Mouse (Mus musculus): ENCODE measurements at regions not wholly inside any gene's neighbourhood (a gene's known extent, or its start where the extent isn't known, plus 50 kb on each side); places are given as distances from the start of the nearest gene placed in this dataset.
A peak's percentile ranks its signal among the peaks of the same experiment; 100 is the strongest.

DNA sequence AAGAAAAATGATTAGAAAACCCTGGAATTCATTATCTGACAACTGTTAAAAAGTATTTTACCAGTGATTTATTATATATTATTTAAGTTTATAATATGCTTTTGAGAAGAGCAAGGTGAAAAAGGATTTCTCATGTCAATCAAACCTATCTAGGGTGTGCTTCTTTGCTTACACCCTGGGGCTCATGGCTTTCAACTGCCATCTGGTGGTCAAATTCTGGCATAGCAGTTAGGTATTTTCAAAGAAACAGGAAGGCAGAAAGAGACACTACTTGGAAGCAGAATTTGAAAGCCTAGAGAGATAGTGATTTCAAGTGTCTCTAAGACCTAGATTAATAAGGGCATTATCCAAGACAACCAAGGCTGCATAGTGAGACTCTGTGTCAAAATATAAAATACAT lies 167.8 kb upstream of the Amot start:
- ATAC-seq = peak; percentile 38; the same call in 1 of the 2 replicates
- no peaks in the 10 kb centered on the region for H3K27me3 ChIP-seq (replicated peaks; ENCODE audit: control insufficient read depth, insufficient read depth, low read length)
- no peaks in the 10 kb centered on the region for H3K36me3 ChIP-seq (ENCODE audit: control insufficient read depth, insufficient read depth)
- H3K4me2 ChIP-seq (ENCODE audit: low read length) = no peak overlapping the region
- no peaks in the 10 kb centered on the region for H3K9me3 ChIP-seq (ENCODE audit: control insufficient read depth, low read length)
- H3K4me3 ChIP-seq (replicated peaks; ENCODE audit: low read length) = no peak overlapping the region
- H3K4me1 ChIP-seq (replicated peaks; ENCODE audit: control insufficient read depth, insufficient read depth, low read length) = no peaks in the 10 kb centered on the region
- no peak overlapping the region for H3K27ac ChIP-seq (ENCODE audit: low read length)
- no peak overlapping the region for H3K9ac ChIP-seq (replicated peaks; ENCODE audit: low read depth, low read length)

DNA sequence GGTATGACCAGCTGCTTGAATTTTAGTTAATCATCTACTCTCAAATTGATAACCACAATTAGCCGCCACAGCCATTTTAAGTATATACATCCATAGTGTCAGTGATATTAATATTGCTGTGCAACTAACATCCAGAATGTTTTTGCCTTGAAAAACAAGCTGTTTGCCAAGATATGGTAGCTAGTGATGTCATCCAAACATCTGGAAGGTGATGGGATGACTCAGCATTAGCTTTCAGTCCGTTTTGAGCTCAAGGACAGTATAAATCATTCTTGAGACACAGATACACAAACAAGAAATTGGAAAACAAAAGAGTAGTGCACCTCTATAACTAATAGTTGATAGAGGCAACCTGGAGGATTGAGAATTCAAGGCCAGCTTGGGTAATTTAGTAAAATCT lies 146.7 kb upstream of the Amot start:
- no peak for ATAC-seq
- no peak overlapping the region for H3K9ac ChIP-seq (replicated peaks; ENCODE audit: low read depth, low read length)
- no peak overlapping the region for H3K27ac ChIP-seq (ENCODE audit: low read length)
- no peak overlapping the region for H3K4me2 ChIP-seq (ENCODE audit: low read length)
- H3K4me3 ChIP-seq (replicated peaks; ENCODE audit: low read length) = no peak overlapping the region
- no peaks in the 10 kb centered on the region for H3K36me3 ChIP-seq (ENCODE audit: control insufficient read depth, insufficient read depth)
- WGBS = 77% methylated on average over 2 of the region's 2 CpGs
- no peaks in the 10 kb centered on the region for H3K4me1 ChIP-seq (replicated peaks; ENCODE audit: control insufficient read depth, insufficient read depth, low read length)
- H3K27me3 ChIP-seq (replicated peaks; ENCODE audit: control insufficient read depth, insufficient read depth, low read length) = no peaks in the 10 kb centered on the region
- no peaks in the 10 kb centered on the region for H3K9me3 ChIP-seq (ENCODE audit: control insufficient read depth, low read length)

DNA sequence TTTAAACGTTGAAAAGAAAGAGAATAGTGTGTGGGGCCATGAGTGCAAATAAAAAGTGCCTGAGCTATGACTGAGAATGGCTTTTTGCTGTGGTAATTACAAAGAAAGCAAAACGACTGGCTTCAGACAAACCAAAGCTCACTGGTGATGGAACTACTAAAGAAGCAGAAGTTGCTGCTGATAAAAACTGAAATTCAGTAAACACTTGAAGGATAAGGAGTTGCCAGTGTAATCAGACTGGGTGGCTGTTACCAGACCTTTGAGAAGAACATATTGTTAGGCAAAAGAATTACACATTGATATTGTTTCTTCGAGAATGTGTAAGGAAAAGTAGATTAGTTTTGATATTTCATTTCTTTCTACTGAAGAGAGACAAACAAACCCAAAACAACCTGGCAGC lies 114.7 kb upstream of the Amot start:
- no peaks in the 10 kb centered on the region for H3K36me3 ChIP-seq (ENCODE audit: control insufficient read depth, insufficient read depth)
- no peak overlapping the region for H3K4me3 ChIP-seq (replicated peaks; ENCODE audit: low read length)
- H3K4me1 ChIP-seq (replicated peaks; ENCODE audit: control insufficient read depth, insufficient read depth, low read length) = no peaks in the 10 kb centered on the region
- H3K27ac ChIP-seq (ENCODE audit: low read length) = no peak overlapping the region
- no peak for ATAC-seq
- no peaks in the 10 kb centered on the region for H3K9me3 ChIP-seq (ENCODE audit: control insufficient read depth, low read length)
- 63% methylated on average over 3 of the region's 3 CpGs for WGBS
- no peaks in the 10 kb centered on the region for H3K27me3 ChIP-seq (replicated peaks; ENCODE audit: control insufficient read depth, insufficient read depth, low read length)
- H3K9ac ChIP-seq (replicated peaks; ENCODE audit: low read depth, low read length) = no peak overlapping the region
- no peak overlapping the region for H3K4me2 ChIP-seq (ENCODE audit: low read length)

DNA sequence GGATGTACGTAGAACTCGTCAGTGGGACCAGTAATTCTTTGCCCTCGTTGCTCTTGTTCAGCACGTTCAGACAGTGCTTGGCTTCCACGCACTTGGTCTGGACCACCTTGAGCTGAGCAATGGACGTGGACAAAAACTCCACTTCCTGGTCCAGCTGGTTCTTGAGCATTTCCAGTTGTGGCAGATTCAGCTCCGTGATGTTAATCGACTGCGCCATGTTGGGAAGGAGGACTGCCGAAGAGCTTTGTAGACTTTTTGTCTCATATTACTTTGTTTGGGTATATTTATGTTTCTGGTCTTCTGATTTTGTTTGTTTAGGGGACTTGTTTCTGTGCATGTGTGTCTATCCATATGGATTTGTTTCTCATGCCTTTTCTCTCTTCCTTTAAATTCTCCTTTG lies 97.1 kb upstream of the Amot start:
- Histone ChIP-seq H3K4me1 (replicated peaks; ENCODE audit: control insufficient read depth, insufficient read depth, low read length) (no peaks in the 10 kb centered on the region), H3K9me3 (ENCODE audit: control insufficient read depth, low read length) (no peaks in the 10 kb centered on the region), H3K27ac (ENCODE audit: low read length) (no peak overlapping the region), H3K4me3 (replicated peaks; ENCODE audit: low read length) (no peak overlapping the region), H3K4me2 (ENCODE audit: low read length) (no peak overlapping the region), H3K27me3 (replicated peaks; ENCODE audit: control insufficient read depth, insufficient read depth, low read length) (no peaks in the 10 kb centered on the region), H3K9ac (replicated peaks; ENCODE audit: low read depth, low read length) (no peak overlapping the region), H3K36me3 (ENCODE audit: control insufficient read depth, insufficient read depth) (no peaks in the 10 kb centered on the region)
- 93% methylated on average over 10 of the region's 10 CpGs for WGBS
- no peak for ATAC-seq

DNA sequence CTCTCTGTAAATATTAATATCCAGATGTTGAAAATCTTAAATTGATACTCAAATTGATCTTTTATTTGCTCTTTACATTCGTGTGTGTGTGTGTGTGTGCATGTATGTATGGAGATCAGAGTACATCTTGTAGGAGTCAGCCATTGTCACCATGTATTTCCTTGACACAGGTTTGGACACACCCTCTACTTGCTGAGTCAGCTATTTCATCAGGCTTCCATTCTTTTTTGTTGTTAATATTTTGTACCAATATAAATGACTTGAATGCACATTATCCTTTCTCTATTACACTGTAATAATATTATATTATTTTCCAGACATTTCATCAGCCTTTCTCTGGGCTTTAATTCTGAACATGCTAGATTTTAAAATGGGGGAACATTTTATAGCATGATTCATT lies 85.8 kb upstream of the Amot start:
- no peaks in the 10 kb centered on the region for H3K27me3 ChIP-seq (replicated peaks; ENCODE audit: control insufficient read depth, insufficient read depth, low read length)
- no peak for ATAC-seq
- H3K36me3 ChIP-seq (ENCODE audit: control insufficient read depth, insufficient read depth) = no peaks in the 10 kb centered on the region
- no peaks in the 10 kb centered on the region for H3K4me1 ChIP-seq (replicated peaks; ENCODE audit: control insufficient read depth, insufficient read depth, low read length)
- H3K9me3 ChIP-seq (ENCODE audit: control insufficient read depth, low read length) = no peaks in the 10 kb centered on the region
- H3K27ac ChIP-seq (ENCODE audit: low read length) = no peak overlapping the region
- H3K4me2 ChIP-seq (ENCODE audit: low read length) = no peak overlapping the region
- no peak overlapping the region for H3K4me3 ChIP-seq (replicated peaks; ENCODE audit: low read length)
- WGBS = 61% methylated on average over 1 of the region's 1 CpGs
- H3K9ac ChIP-seq (replicated peaks; ENCODE audit: low read depth, low read length) = no peak overlapping the region

DNA sequence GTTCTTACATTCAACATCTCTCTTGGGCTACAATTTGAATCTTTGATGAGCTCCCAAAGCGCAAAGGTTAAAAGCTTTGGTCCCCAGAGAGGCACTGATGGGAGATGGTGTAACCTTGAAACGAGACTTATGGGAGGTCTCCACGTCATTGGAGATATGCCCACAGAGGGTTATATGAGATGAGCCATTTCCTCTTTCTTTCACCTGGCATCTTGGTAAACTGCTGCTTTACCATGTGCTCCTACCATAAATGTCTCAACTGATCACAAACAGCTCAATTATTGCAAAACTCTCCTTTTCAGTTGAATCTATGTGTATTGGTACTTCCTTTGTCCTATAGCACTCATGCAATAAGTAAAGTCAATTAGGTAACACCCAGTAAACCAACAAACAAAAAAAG lies 62.5 kb upstream of the Amot start:
- Histone ChIP-seq H3K4me3 (replicated peaks; ENCODE audit: low read length) (no peak overlapping the region), H3K9ac (replicated peaks; ENCODE audit: low read depth, low read length) (no peak overlapping the region), H3K27ac (ENCODE audit: low read length) (no peak overlapping the region), H3K36me3 (ENCODE audit: control insufficient read depth, insufficient read depth) (no peaks in the 10 kb centered on the region), H3K4me1 (replicated peaks; ENCODE audit: control insufficient read depth, insufficient read depth, low read length) (no peaks in the 10 kb centered on the region), H3K27me3 (replicated peaks; ENCODE audit: control insufficient read depth, insufficient read depth, low read length) (no peaks in the 10 kb centered on the region), H3K4me2 (ENCODE audit: low read length) (no peak overlapping the region), H3K9me3 (ENCODE audit: control insufficient read depth, low read length) (no peaks in the 10 kb centered on the region)
- no peak for ATAC-seq
- 84% methylated on average over 3 of the region's 3 CpGs for WGBS

DNA sequence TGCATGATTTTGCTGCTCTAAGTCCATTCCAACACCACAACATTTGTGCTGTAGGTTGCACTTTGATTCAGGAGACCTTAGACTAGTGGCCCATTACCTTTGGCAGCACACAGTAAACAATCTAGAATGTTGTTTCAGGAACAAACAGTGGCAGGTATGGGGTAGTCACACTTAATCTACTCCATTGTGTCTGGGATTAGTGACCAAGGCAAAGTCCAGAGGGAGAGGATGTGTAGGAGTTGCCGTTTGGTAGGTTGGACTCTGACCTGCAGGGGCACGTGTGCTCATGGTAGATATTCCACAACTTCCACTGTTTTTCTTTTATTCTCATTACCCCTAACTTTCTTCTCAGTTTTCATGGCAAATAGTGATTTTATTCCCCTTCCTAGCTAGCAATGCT lies 62.1 kb upstream of the Amot start:
- no peak for ATAC-seq
- Histone ChIP-seq H3K9ac (replicated peaks; ENCODE audit: low read depth, low read length) (no peak overlapping the region), H3K4me1 (replicated peaks; ENCODE audit: control insufficient read depth, insufficient read depth, low read length) (no peaks in the 10 kb centered on the region), H3K36me3 (ENCODE audit: control insufficient read depth, insufficient read depth) (no peaks in the 10 kb centered on the region), H3K4me2 (ENCODE audit: low read length) (no peak overlapping the region), H3K4me3 (replicated peaks; ENCODE audit: low read length) (no peak overlapping the region), H3K27ac (ENCODE audit: low read length) (no peak overlapping the region), H3K9me3 (ENCODE audit: control insufficient read depth, low read length) (no peaks in the 10 kb centered on the region), H3K27me3 (replicated peaks; ENCODE audit: control insufficient read depth, insufficient read depth, low read length) (no peaks in the 10 kb centered on the region)
- 43% methylated on average over 2 of the region's 2 CpGs for WGBS

DNA sequence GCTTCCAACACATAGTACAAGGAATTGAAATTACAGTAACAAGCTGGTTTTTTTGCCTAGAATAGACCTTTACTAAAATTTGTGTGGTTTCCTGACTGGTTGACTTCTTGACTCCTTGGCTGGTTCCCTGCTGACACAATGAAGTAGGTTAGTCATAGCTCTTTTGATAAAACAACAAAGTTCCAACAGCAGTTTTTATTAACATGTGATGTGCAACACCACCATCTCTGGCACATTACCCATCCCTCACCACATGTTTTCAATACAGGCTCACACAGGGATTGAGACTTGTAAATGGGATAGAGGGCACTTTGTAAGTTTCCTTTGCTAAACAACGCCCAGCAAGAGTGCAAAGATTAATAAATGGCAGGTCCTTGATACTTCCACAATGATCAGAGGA lies 53.9 kb upstream of the Amot start:
- no peaks in the 10 kb centered on the region for H3K4me1 ChIP-seq (replicated peaks; ENCODE audit: control insufficient read depth, insufficient read depth, low read length)
- no peak for ATAC-seq

More for the DNA sequence above, 53.9 kb upstream of the Amot start:
- Histone ChIP-seq H3K4me2 (ENCODE audit: low read length) (no peak overlapping the region), H3K36me3 (ENCODE audit: control insufficient read depth, insufficient read depth) (no peaks in the 10 kb centered on the region), H3K9me3 (ENCODE audit: control insufficient read depth, low read length) (no peaks in the 10 kb centered on the region), H3K9ac (replicated peaks; ENCODE audit: low read depth, low read length) (no peak overlapping the region), H3K4me3 (replicated peaks; ENCODE audit: low read length) (no peak overlapping the region), H3K27ac (ENCODE audit: low read length) (no peak overlapping the region), H3K27me3 (replicated peaks; ENCODE audit: control insufficient read depth, insufficient read depth, low read length) (no peaks in the 10 kb centered on the region)
- WGBS = 72% methylated on average over 1 of the region's 1 CpGs
